Mouse (Mus musculus): ENCODE results near the gene Zeb2. TPM values are rescaled to one million over a fixed set of nuclear protein-coding genes. Genes with fewer than 3 reads are reported as not detected.

Gene Zeb2
- polyA plus RNA-seq, 1 experiment from 2014 or later, result 52.2 TPM

- Histone ChIP-seq H3K27me3 (ENCODE audit: control insufficient read depth, insufficient read depth, low read length) (no peaks in the 10 kb centered on the region), H3K4me3 (ENCODE audit: low read length) (no peak overlapping the region), H3K4me2 (replicated peaks; ENCODE audit: low read depth, low read length) (no peak overlapping the region), H3K9me3 (ENCODE audit: control insufficient read depth, low read length) (no peaks in the 10 kb centered on the region), H3K27ac (ENCODE audit: low read depth, low read length) (no peak overlapping the region), H3K4me1 (ENCODE audit: control insufficient read depth, insufficient read depth, low read length) (no peaks in the 10 kb centered on the region), H3K36me3 (ENCODE audit: control insufficient read depth, insufficient read depth, low read length) (no peaks in the 10 kb centered on the region), H3K9ac (ENCODE audit: low read depth, low read length) (no peak overlapping the region)
- 45% methylated on average over 6 of the region's 6 CpGs for WGBS
- ATAC-seq (ENCODE audit: low FRiP score, low TSS enrichment), result no peak
Measured at GRCm38 (mm10) chr2:45129556-45129955, 12.4 kb upstream of the Zeb2 start.

- whole genome bisulfite sequencing, result 98% methylated on average over 2 of the region's 2 CpGs
- ATAC-seq (ENCODE audit: low FRiP score, low TSS enrichment), result no peak
- no peaks in the 10 kb centered on the region for H3K36me3 ChIP-seq (ENCODE audit: control insufficient read depth, insufficient read depth, low read length)
- H3K4me2 ChIP-seq (replicated peaks; ENCODE audit: low read depth, low read length), result no peak overlapping the region
- H3K27ac ChIP-seq (ENCODE audit: low read depth, low read length), result no peak overlapping the region
- H3K9ac ChIP-seq (ENCODE audit: low read depth, low read length), result no peak overlapping the region
- H3K9me3 ChIP-seq (ENCODE audit: control insufficient read depth, low read length), result no peaks in the 10 kb centered on the region
- no peak overlapping the region for H3K4me3 ChIP-seq (ENCODE audit: low read length)
- no peaks in the 10 kb centered on the region for H3K27me3 ChIP-seq (ENCODE audit: control insufficient read depth, insufficient read depth, low read length)
- H3K4me1 ChIP-seq (ENCODE audit: control insufficient read depth, insufficient read depth, low read length), result no peaks in the 10 kb centered on the region
Measured at GRCm38 (mm10) chr2:45128696-45129095, 11.5 kb upstream of the Zeb2 start.

DNA sequence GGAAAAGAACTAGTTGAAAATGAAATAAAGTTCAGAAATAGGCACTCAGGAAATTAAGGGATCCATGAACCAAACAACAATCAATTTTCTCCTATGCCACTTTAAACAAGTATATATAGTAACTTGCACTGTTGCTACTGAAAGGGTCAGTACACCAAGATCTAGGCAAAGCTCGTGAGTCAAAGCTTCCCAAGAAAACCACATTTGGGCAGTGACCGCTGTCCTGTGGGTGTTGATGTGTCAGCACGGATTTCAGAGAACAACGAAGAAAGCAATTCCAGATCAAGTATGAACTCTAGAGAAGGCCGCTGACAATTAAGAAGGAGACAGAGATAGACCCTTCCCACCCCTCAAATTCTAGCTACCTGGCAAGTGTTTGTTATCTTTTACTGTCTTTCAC, 9.2 kb upstream of the Zeb2 start:
- H3K4me2 ChIP-seq (replicated peaks; ENCODE audit: low read depth, low read length), result no peak overlapping the region
- 91% methylated on average over 5 of the region's 5 CpGs for WGBS
- H3K9ac ChIP-seq (ENCODE audit: low read depth, low read length), result no peak overlapping the region
- H3K4me3 ChIP-seq (ENCODE audit: low read length), result no peak overlapping the region
- no peaks in the 10 kb centered on the region for H3K9me3 ChIP-seq (ENCODE audit: control insufficient read depth, low read length)
- ATAC-seq (ENCODE audit: low FRiP score, low TSS enrichment), result no peak
- H3K4me1 ChIP-seq (ENCODE audit: control insufficient read depth, insufficient read depth, low read length), result no peaks in the 10 kb centered on the region
- no peak overlapping the region for H3K27ac ChIP-seq (ENCODE audit: low read depth, low read length)
- no peaks in the 10 kb centered on the region for H3K36me3 ChIP-seq (ENCODE audit: control insufficient read depth, insufficient read depth, low read length)
- H3K27me3 ChIP-seq (ENCODE audit: control insufficient read depth, insufficient read depth, low read length), result no peaks in the 10 kb centered on the region

- H3K9ac ChIP-seq (ENCODE audit: low read depth, low read length), result no peak overlapping the region
- H3K27ac ChIP-seq (ENCODE audit: low read depth, low read length), result no peak overlapping the region
- H3K27me3 ChIP-seq (ENCODE audit: control insufficient read depth, insufficient read depth, low read length), result no peaks in the 10 kb centered on the region
- no peaks in the 10 kb centered on the region for H3K36me3 ChIP-seq (ENCODE audit: control insufficient read depth, insufficient read depth, low read length)
- H3K9me3 ChIP-seq (ENCODE audit: control insufficient read depth, low read length), result no peaks in the 10 kb centered on the region
- 73% methylated on average over 4 of the region's 4 CpGs for WGBS
- ATAC-seq (ENCODE audit: low FRiP score, low TSS enrichment), result no peak
- no peaks in the 10 kb centered on the region for H3K4me1 ChIP-seq (ENCODE audit: control insufficient read depth, insufficient read depth, low read length)
- H3K4me3 ChIP-seq (ENCODE audit: low read length), result no peak overlapping the region
- no peak overlapping the region for H3K4me2 ChIP-seq (replicated peaks; ENCODE audit: low read depth, low read length)
Measured at GRCm38 (mm10) chr2:45125181-45125580, 8.0 kb upstream of the Zeb2 start.

GRCm38 (mm10) chr2:45123490-45123889, 6.3 kb upstream of the Zeb2 start:
- H3K36me3 ChIP-seq (ENCODE audit: control insufficient read depth, insufficient read depth, low read length), result no peaks in the 10 kb centered on the region
- no peaks in the 10 kb centered on the region for H3K27me3 ChIP-seq (ENCODE audit: control insufficient read depth, insufficient read depth, low read length)
- H3K4me1 ChIP-seq (ENCODE audit: control insufficient read depth, insufficient read depth, low read length), result no peaks in the 10 kb centered on the region
- no peak overlapping the region for H3K9ac ChIP-seq (ENCODE audit: low read depth, low read length)
- no peak for ATAC-seq (ENCODE audit: low FRiP score, low TSS enrichment)
- H3K27ac ChIP-seq (ENCODE audit: low read depth, low read length), result no peak overlapping the region
- 86% methylated on average over 5 of the region's 5 CpGs for WGBS
- H3K4me2 ChIP-seq (replicated peaks; ENCODE audit: low read depth, low read length), result no peak overlapping the region
- no peaks in the 10 kb centered on the region for H3K9me3 ChIP-seq (ENCODE audit: control insufficient read depth, low read length)
- no peak overlapping the region for H3K4me3 ChIP-seq (ENCODE audit: low read length)

- no peak overlapping the region for H3K27ac ChIP-seq (ENCODE audit: low read depth, low read length)
- 46% methylated on average over 3 of the region's 3 CpGs for WGBS
- no peaks in the 10 kb centered on the region; the same call in 1 of the 2 replicates for H3K27me3 ChIP-seq (ENCODE audit: control insufficient read depth, insufficient read depth, low read length)
- no peak for ATAC-seq (ENCODE audit: low FRiP score, low TSS enrichment)
- no peak overlapping the region for H3K9ac ChIP-seq (ENCODE audit: low read depth, low read length)
- no peaks in the 10 kb centered on the region for H3K9me3 ChIP-seq (ENCODE audit: control insufficient read depth, low read length)
- H3K4me2 ChIP-seq (replicated peaks; ENCODE audit: low read depth, low read length), result no peak overlapping the region
- H3K36me3 ChIP-seq (ENCODE audit: control insufficient read depth, insufficient read depth, low read length), result no peaks in the 10 kb centered on the region
- peaks cover 7% of the 10 kb centered on the region; the same call in 1 of the 2 replicates for H3K4me1 ChIP-seq (ENCODE audit: control insufficient read depth, insufficient read depth, low read length)
- H3K4me3 ChIP-seq (ENCODE audit: low read length), result no peak overlapping the region
Measured at GRCm38 (mm10) chr2:45118121-45118520, 926 bp upstream of the Zeb2 start.

- peak overlapping the region; percentile 61 for H3K4me3 ChIP-seq (ENCODE audit: low read length)
- H3K4me2 ChIP-seq (replicated peaks; ENCODE audit: low read depth, low read length), result peak overlapping the region; percentile 87
- peak overlapping the region; percentile 67; the same call in 1 of the 2 replicates for H3K9ac ChIP-seq (ENCODE audit: low read depth, low read length)
- peak overlapping the region; percentile 94; the same call in 1 of the 2 replicates for H3K27ac ChIP-seq (ENCODE audit: low read depth, low read length)
- peaks cover 7% of the 10 kb centered on the region; the same call in 1 of the 2 replicates for H3K4me1 ChIP-seq (ENCODE audit: control insufficient read depth, insufficient read depth, low read length)
- H3K27me3 ChIP-seq (ENCODE audit: control insufficient read depth, insufficient read depth, low read length), result no peaks in the 10 kb centered on the region; the same call in 1 of the 2 replicates
- no peaks in the 10 kb centered on the region for H3K9me3 ChIP-seq (ENCODE audit: control insufficient read depth, low read length)
- ATAC-seq (ENCODE audit: low FRiP score, low TSS enrichment), result no peak
- 24% methylated on average over 7 of the region's 7 CpGs for WGBS
- no peaks in the 10 kb centered on the region for H3K36me3 ChIP-seq (ENCODE audit: control insufficient read depth, insufficient read depth, low read length)
Measured at GRCm38 (mm10) chr2:45117592-45117991, 397 bp upstream of the Zeb2 start.

GRCm38 (mm10) chr2:45116531-45117024, 617 bp downstream of the Zeb2 start:
- Histone ChIP-seq H3K4me2 (replicated peaks; ENCODE audit: low read depth, low read length) (peak overlapping the region; percentile 87), H3K4me1 (ENCODE audit: control insufficient read depth, insufficient read depth, low read length) (peaks cover 7% of the 10 kb centered on the region; the same call in 1 of the 2 replicates), H3K4me3 (ENCODE audit: low read length) (peak overlapping the region; percentile 61), H3K9me3 (ENCODE audit: control insufficient read depth, low read length) (no peaks in the 10 kb centered on the region), H3K27me3 (ENCODE audit: control insufficient read depth, insufficient read depth, low read length) (no peaks in the 10 kb centered on the region; the same call in 1 of the 2 replicates), H3K9ac (ENCODE audit: low read depth, low read length) (peak overlapping the region; percentile 67), H3K36me3 (ENCODE audit: control insufficient read depth, insufficient read depth, low read length) (no peaks in the 10 kb centered on the region), H3K27ac (ENCODE audit: low read depth, low read length) (peak overlapping the region; percentile 94)
- peak; percentile 9 for ATAC-seq (ENCODE audit: low FRiP score, low TSS enrichment)
- under 1% methylated on average over 25 of the region's 25 CpGs for WGBS

DNA sequence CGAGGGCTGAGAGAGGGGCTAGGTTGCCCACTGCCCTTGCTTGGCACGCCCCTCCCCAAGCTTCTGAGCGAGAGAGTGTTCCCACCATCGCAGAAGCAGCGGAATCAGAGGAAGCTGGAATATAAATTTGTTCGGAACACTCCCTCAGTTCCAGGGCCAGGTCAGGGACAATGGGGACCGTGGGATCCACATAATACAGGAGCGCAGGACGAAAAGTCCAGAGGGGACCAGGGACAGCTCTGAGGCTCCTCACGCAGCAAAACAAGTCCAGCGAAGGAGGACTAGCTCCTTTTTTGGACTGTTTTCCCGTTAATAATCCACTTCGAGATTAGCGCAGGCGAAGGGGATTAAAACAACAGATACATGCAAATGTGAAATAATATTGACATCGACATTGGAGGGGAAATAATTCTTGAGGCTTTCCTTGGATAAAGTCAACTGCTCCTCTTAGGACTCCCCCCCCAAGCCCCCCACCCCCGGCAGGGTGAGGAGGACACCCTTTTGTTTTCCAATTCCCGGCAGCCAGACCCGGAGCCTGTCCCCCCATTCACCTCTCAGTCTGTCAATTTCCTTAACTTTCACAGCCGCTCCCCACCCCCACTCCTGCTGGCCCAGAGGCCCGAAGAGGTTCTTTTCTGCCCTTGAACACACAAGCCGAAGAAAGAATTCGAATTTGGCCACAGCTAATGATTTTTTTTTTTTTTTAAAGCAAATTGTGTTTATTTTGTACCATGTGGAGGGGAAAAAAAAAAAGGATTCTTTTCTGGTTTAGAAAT, 1.3 kb downstream of the Zeb2 start:
- Histone ChIP-seq H3K9me3 (ENCODE audit: control insufficient read depth, low read length) (no peaks in the 10 kb centered on the region), H3K27me3 (ENCODE audit: control insufficient read depth, insufficient read depth, low read length) (no peaks in the 10 kb centered on the region; the same call in 1 of the 2 replicates), H3K36me3 (ENCODE audit: control insufficient read depth, insufficient read depth, low read length) (no peaks in the 10 kb centered on the region), H3K4me3 (ENCODE audit: low read length) (peak overlapping the region; percentile 61), H3K4me1 (ENCODE audit: control insufficient read depth, insufficient read depth, low read length) (peaks cover 7% of the 10 kb centered on the region; the same call in 1 of the 2 replicates), H3K9ac (ENCODE audit: low read depth, low read length) (peak overlapping the region; percentile 67), H3K27ac (ENCODE audit: low read depth, low read length) (peak overlapping the region; percentile 94), H3K4me2 (replicated peaks; ENCODE audit: low read depth, low read length) (peak overlapping the region; percentile 87)
- WGBS, result under 1% methylated on average over 23 of the region's 23 CpGs
- ATAC-seq (ENCODE audit: low FRiP score, low TSS enrichment), result 0 out of 2 replicates have a peak, but pooled peaks have one; percentile 46

All from kidney, embryonic 14.5 days (tissue).